Mouse (Mus musculus): ENCODE data around the gene Dazap2.

The Dazap2 gene

DNA sequence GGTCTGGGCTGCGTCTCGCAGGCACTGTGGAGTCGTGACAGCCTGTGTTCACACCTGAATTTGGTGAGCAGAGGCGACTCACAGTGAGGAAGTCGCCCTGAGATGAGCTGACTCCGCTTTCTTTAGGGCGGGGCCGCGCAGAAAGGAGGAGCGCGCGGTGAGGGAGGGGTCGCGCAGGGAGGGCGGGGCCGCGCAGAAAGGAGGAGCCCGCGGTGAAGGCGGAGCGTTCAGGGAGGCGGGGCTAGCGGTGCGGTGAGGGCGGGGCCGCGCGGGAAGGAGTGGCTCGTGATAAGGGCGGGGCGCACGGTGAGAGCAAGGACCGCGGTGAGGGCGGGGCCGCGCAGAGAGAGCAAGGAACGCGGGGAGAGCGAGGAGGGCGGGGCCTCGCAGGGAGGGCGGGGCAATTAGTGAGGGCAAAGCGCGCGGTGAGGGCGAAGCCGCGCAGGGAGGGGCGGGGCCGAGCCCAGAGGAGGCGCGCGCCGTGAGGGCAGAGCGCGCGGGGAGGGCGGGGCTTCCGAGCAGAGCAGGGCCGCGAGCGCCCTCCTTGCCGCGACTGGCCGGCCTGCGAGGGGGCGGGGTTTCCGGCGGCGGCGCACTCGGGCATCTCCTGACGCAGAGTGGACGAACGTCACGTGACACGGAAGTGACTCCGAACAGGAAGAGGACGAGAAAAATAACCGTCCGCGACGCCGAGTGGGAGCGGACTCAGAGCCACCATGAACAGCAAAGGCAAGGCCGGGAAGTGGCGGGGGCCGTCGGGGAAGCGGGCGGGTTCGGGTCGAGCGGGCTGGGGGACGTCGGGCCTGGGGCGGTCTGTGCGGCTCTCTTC is at the start of gene Dazap2:
Gene Dazap2, plus strand, starts transcription at position 354 of the 829 bp plus-strand sequence.
- peak; percentile 100 for DNase-seq

DNA sequence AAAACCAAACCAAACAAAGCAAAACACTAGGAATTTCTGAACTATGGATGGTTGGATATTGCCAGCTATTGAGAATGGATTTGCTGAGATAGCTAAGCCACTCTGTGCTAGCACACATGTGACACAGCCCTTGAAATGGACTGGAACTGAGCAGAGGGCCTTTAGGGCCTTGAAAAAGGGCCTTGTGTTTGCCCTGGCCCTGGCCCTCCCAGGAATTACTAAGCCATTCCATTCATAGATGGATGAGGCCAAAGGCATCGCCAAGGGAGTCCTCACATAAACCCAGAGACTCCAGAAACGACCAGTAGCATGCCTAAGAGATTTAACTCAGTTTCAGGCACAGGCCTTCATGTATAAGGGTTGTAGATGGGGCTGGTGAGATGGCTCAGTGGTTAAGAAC is 48.6 kb upstream of the Dazap2 start:
- no peak for DNase-seq

DNA sequence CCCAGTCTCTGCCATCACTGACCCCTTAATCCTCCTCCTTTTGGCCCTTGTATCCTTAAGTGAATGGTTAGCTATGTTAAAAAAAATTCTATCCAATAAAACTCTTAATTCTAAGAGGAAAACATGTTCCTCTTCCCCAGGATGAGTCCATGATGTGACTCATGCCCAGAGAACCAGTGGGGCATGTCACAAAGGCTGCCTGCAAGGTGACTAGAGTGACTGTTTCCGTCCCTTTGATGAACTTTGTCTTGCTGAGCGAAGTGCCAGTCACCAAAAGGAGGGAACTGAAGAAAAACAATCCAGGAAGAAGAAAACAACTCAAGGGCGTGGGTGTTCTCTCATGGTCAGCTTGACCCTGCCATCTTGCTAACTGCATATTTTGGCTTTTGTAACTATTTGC is 45.9 kb upstream of the Dazap2 start:
- DNase-seq = no peak

DNA sequence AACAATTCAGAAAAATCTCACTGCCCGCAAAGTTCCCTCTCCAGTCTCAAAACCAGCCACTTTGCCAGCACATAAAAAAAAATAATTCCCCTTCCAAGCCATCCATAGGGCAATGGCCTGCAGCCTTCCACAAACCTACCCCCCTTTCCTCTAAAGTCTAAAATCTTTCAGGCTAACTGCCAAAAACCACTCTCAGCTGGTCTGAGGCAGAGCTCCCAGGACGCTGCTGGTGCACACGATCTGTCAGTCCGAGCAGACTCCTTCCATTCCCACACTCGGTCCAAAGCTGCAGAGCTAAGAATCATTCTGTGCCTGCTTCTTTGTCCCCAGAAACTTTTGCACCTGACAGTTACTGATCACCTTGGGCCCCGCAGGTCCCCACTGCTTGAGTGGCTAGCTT is 41.2 kb upstream of the Dazap2 start:
- no peak for DNase-seq

DNA sequence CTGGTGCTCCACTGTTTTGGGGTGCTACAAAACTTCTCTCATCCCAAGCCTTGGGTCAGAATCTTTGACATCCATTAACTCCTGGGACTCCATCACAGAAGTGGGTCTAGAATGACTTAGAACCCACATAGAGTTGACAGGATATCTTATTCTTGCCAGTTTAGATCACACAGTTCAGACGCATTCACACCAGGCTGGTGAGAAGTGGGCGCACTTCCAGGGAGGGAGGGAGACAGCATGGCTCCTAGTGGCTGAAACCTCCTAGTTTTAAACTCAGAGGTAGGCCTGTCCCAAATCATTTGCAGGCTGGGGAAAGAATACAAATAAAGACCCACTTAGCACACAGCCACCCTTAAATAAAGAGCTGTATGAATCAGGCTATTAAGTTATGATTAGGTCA is 40.8 kb upstream of the Dazap2 start:
- no peak for DNase-seq

DNA sequence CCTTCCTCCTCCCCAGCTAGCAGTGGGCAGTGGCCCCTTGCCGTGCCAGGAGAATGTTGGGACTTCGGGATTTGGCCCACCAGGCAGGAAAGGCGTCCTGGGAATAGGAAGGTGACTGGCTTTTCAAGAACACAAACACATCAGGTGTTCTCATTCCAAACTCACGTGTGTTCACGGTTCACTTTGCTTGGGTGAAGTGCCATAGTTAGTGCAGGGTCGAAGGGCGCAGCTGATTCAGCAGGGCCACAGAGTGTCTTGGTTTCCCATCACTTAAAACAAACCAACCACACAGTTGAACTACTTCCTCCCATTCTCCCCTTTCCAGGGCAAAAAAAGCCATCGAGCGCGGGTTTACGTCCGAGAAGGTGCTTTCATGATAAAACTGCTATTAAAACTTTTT is 39.8 kb upstream of the Dazap2 start:
- DNase-seq = no peak

DNA sequence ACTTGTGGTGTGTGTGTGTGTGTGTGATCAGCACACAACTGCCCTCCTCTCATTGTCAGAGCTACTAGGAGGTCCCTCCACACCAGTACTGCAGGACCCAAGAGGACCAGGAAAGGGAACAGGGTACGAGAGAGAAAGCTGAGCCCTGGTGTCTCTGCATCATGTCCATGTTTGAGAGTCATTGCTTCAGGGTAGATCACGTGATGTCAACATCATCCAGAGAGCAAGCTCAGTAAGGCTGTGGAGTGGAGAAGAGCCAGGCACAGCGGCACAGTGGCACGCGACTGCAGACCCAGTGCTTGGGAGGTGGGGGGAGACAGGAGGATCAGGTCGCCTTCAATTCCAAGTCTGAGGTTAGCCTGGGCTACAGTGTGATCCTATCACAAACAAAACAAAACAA is 38.8 kb upstream of the Dazap2 start:
- no peak for DNase-seq

DNA sequence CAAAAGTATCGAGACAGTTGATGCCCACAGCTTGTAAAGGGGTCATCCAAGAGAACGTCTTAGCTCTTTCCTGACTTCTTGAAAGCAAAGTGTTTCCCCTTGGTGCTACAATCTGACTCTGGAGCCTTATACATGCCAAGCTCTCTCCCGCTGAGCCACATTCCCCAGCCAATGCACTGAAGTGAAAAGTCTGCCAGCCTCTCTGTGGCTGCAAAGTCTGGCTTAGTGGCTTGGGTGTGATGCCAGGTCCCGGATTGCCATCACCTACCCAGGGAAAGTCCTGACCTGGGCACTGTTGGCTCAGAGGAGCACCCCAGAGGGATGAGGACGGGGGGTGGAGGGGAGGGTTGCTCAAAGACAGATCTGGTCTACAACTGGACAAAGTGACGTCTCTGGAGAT is 38.3 kb upstream of the Dazap2 start:
- no peak for DNase-seq

DNA sequence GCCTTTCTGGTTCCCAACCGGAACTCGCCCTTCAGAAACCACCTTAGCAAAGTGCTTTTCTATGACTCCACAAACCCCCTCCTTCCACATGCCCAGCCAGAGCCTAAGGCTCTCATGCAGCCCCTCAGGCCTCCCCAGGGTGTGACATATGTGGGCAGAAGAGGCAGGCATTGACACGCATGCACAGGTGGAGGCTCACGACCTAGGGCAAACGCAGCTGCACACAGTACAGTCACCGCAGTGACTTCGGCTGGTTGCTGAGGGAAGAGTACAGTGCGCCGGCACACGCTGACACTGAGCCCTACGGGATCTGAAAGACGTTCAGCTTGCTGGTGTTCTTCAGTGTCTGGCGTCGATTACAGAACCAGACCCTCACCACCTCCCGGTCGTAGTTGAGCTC is 37.2 kb upstream of the Dazap2 start:
- DNase-seq = no peak

DNA sequence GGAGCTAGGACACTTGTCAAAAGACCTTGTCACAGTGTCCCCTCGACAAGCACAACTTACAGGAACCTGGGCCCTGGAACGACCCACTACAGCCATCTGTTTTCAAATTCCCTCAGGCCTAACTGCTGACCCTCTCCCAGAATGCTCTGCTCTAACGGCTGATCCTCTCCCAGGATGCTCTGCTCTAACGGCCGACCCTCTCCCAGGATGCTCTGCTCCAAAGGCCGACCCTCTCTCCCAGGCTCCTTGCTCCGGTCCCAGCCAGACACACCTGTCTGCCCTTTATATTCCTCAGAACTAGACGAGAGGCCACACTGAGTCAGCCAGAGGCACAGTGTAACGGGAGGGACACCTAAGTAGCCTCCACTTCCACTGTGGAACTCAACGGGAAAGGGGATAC is 35.0 kb upstream of the Dazap2 start:
- DNase-seq = no peak

DNA sequence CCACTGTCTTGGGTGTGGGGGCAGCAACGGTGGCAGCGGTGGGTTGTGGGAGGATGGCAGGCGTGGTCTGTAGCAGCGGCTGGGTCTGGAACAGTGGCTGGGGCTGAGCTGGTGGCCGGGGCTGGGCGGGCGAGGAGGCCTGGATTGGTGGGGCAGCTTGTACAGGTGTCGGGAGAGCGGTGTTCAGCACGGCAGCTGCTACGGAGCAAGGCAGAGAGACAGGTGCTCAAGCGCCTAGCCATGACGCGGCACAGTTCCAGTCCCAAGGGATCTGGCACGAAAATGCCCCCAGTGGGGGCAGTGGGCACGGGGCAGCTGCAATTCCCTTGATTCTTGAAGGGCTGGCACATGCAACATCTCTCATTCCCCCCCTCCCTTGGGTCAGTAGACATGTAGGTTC is 29.2 kb upstream of the Dazap2 start:
- DNase-seq = no peak

DNA sequence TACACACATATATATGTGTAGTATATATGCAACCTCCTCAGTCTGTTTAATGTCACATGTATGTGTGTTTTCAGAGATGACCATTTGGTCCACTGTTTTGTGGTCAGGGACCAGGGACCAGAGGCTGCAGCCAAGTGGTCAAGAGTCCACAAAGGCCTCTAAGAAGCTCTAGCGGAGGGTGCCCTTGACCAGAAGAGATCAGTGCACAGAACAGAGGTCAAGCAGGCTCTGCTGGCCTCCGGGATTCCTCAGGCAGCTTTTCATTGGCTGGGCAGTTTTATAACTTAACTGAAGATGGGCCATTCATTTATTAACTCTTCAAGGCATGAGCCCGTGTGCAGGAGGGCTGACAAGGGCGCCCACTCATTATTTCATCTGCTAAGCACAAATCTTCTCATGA is 28.0 kb upstream of the Dazap2 start:
- DNase-seq = no peak

DNA sequence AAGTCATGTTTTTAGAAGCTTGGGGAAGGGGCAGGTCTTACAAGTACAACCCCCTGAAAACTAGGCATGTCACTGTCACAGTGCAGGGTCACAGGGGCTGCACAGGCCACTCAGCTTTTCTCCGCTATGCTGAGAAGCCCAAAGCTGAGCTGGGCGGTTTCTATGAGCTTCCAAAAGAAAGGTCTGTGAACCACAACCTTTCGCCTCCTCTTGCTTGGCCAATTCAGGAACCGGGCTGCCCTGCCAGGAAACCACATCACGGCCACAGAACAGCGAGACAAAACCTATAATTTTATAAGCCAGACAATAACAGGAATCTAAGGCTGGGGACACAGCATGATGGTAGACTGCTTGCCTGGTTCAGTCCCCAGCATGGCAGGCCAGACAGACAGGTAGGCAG is 26.9 kb upstream of the Dazap2 start:
- DNase-seq = no peak

DNA sequence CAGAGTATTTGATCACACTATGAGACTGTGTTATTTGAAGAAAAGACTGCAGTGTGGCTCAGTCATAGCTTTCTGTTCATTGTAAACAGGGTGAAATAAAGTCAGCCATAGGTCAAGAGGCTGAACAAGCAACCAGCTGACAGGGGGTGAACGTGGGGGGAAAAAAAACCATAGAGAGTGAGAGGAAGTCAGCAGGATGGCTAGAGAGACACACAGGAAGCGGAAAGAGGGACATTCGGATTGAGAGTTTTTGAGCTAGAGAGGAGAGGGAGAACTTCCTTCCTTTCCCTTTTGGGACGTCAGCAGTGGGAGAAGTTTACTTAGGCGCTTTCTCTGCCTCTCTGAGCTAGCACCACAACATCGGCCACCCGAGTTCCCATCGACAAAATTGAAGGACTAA is 24.7 kb upstream of the Dazap2 start:
- no peak for DNase-seq

DNA sequence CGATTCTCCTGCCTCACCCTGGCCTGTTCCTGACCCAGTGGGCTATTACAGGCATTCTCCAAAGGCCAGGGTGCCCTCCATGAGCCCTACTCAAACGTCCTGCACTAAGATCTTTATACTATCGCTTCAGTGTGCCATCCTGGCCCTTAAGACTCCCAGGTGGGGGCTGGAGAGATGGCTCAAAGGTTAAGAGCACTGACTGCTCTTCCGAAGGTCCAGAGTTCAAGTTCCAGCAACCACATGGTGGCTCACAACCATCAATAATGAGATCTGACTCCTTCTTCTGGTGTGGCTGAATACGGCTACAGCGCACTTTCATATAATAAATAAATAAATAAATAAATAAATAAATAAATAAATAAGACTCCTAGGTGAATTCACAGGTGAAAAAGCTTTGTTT is 22.3 kb upstream of the Dazap2 start:
- DNase-seq = no peak

DNA sequence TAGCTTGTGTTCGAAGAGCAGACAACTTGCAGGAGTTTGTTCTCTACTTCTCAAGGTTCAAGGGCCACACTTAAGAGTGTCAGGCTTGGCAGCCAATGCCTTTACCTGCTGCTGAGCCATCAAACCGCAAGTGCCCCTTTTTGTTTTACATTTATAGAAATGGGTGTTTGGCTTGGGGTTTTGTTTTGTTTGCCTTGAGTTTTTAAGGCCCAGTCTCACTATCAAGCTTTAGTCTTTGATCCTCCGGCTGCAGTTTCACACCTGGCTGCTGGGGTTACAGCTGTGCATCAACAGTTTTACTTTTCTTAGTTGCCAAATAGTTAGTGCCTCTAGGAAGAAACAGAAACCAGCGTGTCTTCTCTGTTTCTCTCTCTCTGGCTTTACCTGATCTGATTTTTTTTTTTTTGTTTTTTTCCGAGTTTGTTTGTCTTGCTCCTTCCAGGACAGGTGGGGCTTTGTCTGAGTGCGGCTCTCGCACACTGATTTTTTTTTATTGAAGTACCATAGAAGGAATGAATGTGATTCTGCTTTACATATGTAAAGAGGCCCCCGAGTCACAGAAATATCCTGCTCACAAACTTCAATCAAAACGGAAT is 16.8 kb upstream of the Dazap2 start:
- peak; percentile 58 for DNase-seq

DNA sequence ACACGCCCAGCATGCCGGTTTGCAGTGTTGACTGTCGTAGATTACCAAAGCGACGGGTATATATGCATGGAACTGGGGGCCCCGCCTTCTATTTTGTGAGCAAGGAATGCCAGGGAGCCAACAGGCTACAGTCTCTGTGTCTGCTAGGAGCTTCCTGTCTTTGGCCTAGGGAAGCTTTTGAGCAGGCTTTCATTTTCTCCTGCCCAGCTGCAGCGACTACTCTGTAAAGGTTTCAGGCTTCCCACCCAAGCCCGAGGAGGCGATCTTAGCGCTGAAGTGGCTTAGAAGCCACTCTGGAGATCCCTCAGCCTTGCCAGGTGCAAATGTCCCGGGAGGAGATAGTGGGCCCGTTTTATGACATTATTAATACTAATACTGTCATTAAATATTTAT is 16.3 kb upstream of the Dazap2 start:
- peak; percentile 66 for DNase-seq

DNA sequence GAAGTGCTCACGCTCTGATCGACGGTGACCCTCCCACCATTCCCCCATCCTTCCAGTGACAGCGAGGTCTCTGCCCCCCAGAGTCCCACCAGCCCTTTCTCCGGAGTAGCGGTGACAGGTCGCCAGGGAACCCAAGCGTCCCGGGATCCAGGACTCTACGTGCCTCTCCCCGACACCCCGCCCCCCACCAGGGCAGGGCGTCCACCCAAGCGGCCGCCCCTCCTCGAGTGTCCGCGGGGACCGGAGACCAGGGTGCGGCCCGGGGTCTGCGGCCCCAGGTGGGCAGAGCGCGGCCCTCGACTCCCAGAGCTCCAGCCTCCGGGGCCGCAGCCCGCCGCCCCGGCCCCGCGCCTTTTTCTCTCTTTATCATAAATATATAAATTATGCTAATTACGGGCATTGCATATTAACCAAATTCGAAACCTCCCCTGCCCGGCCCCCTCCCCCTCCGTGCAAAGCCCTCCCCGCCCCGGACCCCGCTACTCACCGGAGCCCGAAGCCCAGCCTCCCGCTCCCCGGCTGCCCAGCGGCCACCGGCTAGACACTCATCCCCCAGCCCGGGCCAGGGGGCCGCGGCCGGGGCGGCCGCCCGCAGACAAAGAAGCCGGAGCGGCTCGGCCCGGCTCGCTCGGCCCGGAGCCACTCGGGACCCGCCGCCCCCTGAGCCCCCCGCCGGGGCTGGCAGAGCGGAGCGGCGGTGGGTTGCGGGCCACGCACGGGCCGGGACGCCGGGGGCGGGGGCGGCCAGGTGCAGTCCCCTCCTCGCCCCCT is 15.7 kb upstream of the Dazap2 start, which contains the start of gene Pou6f1:
Gene Pou6f1, minus strand, starts transcription at position 709 of the 771 bp plus-strand sequence.
- DNase-seq = peak; percentile 66

DNA sequence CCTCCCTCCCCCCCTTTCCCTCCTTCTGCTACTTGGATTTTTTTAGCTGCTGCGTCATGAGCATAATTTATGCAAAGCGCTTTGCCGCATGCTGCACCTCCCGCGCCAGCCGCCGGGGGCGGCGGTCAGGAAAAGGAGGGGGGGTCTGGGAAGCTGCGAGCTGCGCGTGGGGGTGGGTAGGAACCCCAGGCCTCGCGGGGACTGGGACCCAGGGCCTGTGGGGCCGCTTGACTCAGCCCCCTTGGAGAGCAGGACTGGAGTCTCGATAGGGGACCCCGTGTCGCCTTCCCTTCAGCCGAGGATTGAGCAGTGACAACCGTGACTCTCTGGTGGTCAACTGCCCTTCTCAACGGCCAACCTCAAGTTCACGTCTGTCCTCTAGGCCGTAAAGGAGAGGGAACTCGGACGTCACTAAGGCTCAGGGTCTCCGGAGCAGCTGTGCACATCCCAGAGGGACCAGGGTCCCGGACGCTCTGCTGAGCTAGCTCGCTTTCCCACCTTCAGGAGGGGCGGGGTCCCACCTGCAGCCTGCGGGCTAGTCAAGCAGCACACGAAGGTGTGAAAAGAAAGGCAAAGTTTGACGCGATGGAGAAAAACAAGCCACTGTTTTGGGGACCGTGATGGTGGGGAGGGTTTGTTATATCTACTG is 15.0 kb upstream of the Dazap2 start:
- DNase-seq = peak; percentile 92

DNA sequence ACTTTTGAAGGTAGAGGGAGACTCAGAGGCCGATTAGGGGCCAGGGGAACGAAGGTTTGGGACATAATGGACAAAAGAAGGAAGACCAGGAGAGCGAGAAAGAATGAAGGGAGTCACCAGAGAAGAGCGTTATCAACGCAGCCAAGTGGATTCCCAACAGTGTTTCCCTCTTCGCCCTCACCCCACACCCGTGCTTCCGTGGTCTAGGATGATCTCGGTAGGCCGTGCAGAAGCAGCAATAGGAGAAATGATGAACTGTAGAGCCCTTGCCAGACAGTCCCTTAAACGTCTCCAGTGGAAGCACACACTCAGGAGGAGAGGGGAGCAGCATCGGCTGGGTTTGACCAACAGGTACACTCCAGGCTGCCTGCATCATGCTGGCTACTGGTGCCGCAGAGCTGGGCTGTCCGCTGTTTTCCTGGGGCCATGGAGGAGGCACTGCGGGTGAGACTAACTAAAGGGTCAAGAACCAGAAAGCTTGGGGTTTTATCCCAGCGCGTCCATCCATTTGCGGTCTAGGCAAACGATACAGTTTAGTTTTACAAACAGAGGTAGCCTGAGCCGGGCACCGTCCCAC is 14.4 kb upstream of the Dazap2 start:
- peak; percentile 26 for DNase-seq

DNA sequence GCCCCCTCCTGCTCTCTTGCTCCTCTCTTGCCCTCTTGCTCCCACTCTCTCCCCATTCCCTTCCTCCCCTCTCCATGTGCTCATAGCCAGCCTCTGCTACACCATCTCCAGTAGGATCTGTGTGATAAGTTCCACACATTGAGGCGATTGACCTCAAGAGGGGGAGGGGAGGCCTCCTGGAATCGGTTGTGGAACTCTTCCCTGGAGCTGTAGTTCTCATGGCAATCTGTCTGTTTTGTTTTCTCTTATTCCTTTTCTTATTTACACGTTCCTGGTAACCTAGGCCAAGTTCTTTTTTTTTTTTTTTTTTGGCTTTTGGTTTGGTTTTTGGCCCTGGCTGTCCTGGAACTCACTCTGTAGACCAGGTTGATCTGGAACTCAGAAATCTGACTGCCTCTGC is 13.5 kb upstream of the Dazap2 start:
- no peak for DNase-seq

DNA sequence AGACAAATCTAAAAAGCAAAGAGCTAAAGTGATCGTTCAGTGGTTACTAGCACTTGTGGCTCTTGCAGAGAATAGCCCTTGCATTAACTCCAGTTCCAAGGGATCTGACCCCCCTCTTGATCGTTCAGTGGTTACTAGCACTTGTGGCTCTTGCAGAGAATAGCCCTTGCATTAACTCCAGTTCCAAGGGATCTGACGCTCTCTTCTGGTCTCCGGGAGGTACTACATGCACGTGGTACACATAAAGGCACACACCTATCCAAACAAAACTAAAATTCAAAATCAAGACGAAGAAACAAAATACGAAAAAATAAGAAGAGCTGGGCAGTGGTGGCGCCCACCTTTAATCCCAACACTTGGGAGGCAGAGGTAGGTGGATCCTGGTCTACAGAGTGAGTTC is 8.5 kb upstream of the Dazap2 start:
- peak; percentile 38 for DNase-seq

DNA sequence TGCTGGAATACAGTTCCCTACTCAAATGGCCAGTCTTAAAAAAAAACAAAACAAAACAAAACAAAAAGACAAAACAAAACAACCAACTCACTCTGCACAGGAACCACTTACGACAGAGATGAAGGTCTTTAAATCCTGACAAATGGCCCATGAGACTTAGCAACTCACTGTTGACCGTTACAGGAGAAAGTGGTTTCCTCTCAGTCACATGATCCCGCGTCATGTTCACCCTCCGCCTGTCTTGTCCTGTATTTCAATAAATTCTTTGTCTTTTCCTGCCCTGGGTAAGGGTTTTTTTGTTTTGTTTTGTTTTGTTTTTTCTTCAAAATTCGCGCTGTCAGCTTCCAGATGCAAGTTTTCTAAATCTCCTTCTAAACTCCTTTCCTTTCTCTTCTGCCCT is 3.2 kb upstream of the Dazap2 start:
- no peak for DNase-seq

Data from thymus, postnatal 4 days (tissue).